Mouse (Mus musculus) NIH3T3 (cell line): ENCODE measurements around the gene Trim46.

Experiments used
- DNase-seq: peaks from one replicate; pipeline ENCODE4 v3.0.0-alpha.2; 2012; ENCODE audit warnings: low read depth

The Trim46 gene

GRCm38 (mm10) chr3:89209731-89210130, 36.4 kb downstream of the Trim46 start:
- DNase-seq: no peak

GRCm38 (mm10) chr3:89208736-89209135, 37.4 kb downstream of the Trim46 start:
- DNase-seq: no peak

GRCm38 (mm10) chr3:89208075-89208657, 37.9 kb downstream of the Trim46 start:
- DNase-seq: no peak

- no peak for DNase-seq
Measured at GRCm38 (mm10) chr3:89206695-89207094, 39.4 kb downstream of the Trim46 start.

GRCm38 (mm10) chr3:89206079-89206478, 40.0 kb downstream of the Trim46 start:
- DNase-seq: no peak

- DNase-seq: peak; percentile 18
Measured at GRCm38 (mm10) chr3:89203142-89203514, 43.0 kb downstream of the Trim46 start.

- peak; percentile 97 for DNase-seq
Measured at GRCm38 (mm10) chr3:89202253-89203141, 43.6 kb downstream of the Trim46 start, which contains the start of gene Gba. Gene Gba, plus strand, starts transcription at chr3:89202928.

GRCm38 (mm10) chr3:89199839-89200238, 46.3 kb downstream of the Trim46 start:
- DNase-seq: peak; percentile 15

GRCm38 (mm10) chr3:89195979-89196877, 49.9 kb downstream of the Trim46 start:
- peak; percentile 98 for DNase-seq

GRCm38 (mm10) chr3:89193853-89194252, 52.3 kb downstream of the Trim46 start:
- peak; percentile 63 for DNase-seq

GRCm38 (mm10) chr3:89193351-89193750, 52.8 kb downstream of the Trim46 start:
- no peak for DNase-seq

GRCm38 (mm10) chr3:89190436-89190835, 55.7 kb downstream of the Trim46 start:
- DNase-seq: no peak

GRCm38 (mm10) chr3:89188478-89188875, 57.6 kb downstream of the Trim46 start:
- DNase-seq: no peak

- no peak for DNase-seq
Measured at GRCm38 (mm10) chr3:89187690-89188477, 58.2 kb downstream of the Trim46 start.

- no peak for DNase-seq
Measured at GRCm38 (mm10) chr3:89187197-89187596, 58.9 kb downstream of the Trim46 start.
